Mouse (Mus musculus) fibroblast of lung, adult 2 months (primary cell): ENCODE results near the gene Kmt5a.
"Not testable (repeated sequence)": the region's sequence is repeated elsewhere in the genome, so short reads cannot be mapped to it uniquely, and the experiment has no call there.

Source experiments
- DNase-seq: peaks from one replicate; pipeline ENCODE4 v3.0.0-alpha.2; 2011; ENCODE audit warnings: low read depth

The Kmt5a gene

DNA sequence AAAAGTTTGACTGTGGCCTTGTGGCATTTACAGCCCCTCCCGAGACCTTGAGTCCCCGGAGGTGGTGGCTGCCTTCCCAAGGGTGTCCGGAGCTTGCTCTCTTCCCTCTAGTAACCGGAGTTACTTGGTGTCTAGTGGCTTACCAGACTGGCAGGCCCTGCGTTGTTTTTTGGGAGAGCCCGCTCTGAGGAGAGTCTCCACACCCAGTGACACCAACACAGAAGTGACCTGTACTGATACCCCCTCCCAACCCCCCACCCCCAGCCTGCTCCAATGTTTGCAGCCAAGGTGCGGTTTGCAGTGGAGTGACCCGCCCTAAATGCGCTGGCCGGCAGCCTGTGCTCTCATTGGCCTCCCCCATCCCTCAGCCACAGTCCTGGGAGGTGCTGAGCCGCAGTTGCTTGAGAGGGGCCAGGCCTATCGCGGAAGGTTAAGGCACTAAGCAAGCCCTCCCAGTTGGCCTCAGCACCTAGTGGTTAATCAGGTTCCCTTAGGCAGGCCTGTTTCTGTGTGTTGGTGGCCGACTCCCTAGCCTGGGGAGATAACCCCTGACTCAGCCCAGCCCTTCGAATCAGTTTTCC is 6.7 kb downstream of the Kmt5a start:
- DNase-seq: peak; percentile 88

GRCm38 (mm10) chr5:124449494-124449893 is 9.8 kb downstream of the Kmt5a start:
- no peak for DNase-seq

GRCm38 (mm10) chr5:124450051-124450450 is 10.3 kb downstream of the Kmt5a start:
- no peak for DNase-seq

- DNase-seq: no peak
Measured at GRCm38 (mm10) chr5:124450641-124451340, 11.1 kb downstream of the Kmt5a start.

- DNase-seq: no peak
Measured at GRCm38 (mm10) chr5:124452494-124453228, 12.9 kb downstream of the Kmt5a start.

DNA sequence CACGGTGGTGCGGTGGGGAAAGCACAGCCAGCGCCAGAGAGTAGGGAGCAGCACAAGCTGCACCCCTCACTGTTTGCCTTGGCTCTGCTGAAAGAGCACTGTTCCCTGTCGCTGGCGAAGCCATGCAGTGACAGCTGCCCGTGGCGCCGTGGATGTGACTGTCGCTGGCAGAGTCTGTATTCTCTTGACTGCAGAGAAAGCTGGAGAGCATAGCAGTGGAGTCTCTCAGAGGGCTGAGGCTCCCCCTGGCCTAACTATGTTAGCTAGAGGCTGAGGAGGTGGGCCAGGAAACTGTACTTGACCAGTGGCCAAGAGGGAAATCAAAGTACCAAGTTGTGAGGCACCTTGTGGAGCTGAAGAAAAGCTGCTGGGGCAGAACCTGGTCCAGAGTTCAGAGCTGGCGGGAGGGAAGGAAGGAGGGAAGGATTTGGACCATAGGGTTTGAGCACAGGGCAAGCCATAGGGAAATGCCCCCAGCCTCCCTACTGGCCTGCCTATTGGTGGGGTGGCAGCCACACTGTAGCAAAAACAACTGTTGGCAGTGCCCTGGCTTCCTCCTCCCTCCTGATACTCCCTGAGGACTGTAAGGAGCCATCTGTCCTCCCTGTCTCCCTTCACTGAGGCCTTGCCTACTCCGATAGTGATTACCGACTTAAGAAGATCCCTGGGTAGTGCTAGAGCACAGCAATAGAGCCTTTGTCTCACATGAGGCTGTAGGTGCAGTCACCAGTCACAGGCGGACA is 13.8 kb downstream of the Kmt5a start:
- DNase-seq: no peak

DNA sequence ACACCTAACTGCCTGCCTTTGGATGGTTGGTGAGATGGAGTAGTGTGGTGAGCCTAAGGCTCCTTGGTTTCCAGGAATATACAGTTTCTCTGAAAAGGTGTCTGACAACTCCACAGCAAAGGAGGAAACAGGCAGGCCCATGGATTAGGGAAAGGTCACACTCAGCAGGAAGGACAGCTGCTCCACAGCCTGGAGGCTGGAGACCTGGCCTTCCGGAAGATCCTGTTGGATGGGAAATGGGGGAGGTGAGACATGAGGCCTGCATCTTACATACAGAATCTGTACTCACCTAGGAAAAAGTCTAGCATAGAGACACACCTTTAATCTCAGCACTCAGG is 14.3 kb downstream of the Kmt5a start:
- DNase-seq: no peak

GRCm38 (mm10) chr5:124456762-124457161 is 17.0 kb downstream of the Kmt5a start:
- DNase-seq: no peak

DNA sequence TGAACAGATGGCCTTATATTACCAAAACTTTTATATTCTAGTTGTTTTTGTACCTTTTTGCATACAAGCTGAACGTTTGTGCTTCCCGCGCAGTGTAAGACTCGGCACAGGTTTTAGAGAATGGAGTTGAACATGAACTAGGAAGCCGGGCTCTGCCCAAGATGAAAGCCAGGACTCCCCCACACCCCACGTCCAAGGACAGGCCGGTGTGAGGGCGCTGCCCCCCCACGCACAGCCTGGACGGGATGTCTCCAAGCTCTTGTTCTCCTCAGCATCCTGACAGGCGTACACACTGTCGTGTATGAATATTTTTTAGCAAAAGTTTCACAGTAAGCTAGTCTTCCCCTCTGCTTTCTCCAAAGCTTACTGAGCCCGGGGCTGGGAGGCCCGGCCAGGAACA is 21.2 kb downstream of the Kmt5a start:
- not testable (repeated sequence) for DNase-seq

DNA sequence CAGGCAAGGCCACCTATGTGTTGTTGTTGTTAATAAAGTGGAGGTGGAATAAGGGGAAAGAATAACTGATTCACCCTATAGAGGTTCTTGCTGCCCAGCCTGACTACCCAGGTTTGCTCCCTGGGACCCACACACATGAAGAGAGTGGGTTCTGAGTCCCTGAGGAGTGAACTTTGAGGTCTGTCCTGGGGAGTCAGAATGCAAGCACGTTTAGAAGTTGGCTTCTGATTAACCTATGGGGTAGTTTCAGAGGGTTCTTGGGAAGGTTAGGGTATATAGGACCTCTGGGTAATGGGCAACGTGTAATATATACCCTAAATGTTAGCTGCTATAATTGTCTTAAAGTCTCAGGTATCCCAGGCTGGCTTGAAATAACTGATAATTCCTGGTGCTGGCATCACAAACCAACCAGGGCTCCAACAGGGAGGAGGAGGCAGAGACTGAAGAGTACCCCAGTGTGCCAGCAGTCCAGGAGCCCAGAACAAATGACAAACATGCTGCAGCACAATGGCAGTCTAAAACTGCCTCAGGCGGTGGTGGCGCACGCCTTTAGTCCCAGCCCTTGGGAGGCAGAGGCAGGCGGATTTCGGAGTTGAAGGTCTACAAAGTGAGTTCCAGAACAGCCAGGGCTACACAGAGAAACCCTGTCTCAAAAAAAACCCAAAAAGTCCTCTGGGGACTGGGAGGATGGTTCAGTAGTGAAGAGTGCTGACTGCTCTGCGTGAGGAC is 22.7 kb downstream of the Kmt5a start:
- DNase-seq: no peak

DNA sequence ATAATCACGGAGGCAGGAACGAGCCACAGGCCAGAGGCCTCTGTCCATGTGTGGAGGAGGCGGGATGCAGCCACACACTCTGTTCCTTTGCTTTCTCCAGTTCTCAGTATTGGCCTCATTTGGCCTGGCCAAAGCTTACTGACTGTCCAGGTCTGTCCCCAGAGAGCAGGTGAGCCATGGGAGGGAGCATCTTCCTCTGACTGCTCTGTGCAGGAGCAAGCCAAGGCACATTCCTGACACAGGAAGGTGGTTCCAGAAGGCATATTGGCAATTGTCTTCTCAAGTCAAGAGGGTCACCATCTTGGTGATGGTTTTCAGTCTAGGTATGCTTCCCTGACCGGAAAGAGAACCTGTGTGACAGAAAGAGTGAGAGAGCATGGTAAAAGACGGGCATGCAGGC is 23.7 kb downstream of the Kmt5a start:
- DNase-seq: no peak

DNA sequence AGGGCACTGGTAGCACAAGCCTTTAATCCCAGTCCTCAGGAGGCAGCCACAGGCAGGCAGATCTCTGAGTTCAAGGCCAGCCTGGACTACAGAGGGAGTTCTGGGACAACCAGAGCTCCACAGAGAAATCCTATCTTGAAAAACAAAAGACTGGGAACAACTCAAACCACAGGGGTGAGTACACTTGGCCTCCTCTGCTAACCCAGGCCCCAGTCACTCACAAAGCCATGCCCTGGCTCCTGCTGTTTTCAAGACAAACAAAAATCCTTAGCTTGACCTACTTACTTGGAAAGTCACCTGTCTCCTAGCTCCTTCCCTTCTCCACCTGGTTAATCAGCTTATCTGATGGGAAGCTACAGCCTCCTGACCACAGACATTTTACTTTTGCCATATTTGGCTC is 25.2 kb downstream of the Kmt5a start:
- DNase-seq: no peak

DNA sequence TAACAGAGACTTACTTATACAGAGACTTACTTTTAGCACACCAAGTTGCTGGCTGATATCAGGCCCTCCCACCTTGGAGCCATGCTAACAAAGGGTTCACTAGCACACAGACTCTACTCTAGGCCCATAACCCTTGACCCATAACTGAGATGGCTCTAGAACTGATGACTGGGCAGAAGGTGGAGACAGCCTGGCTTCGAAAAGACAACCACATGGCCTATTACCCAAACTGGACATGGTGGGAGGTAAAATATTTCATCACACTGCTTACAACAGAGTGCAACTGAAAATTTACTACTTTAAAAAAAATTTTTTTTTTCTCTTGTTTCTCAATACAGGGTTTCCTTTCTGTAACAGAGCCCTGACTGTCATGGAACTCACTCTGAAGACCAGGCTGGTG is 28.0 kb downstream of the Kmt5a start:
- DNase-seq: no peak

GRCm38 (mm10) chr5:124468365-124468764 is 28.6 kb downstream of the Kmt5a start:
- no peak for DNase-seq

DNA sequence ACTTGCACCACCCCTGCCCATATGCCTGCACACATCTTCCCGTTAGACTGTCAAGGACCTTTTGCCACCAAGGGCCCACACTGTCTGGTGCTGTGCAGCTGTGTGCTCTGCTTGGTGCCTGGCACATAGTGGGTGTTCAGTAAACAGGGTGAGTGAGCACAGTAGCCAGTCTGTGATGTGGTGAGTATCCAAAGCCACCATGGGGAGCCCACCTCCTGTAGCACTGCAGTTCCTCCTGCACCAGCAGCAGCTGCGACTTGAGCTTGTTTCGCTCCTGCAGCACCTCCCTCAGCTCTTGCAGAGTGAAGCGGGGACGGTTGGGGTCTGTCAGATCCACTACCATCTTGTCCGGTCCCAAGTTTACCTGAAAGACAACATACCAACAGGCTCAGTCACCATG is 29.8 kb downstream of the Kmt5a start:
- DNase-seq: no peak

GRCm38 (mm10) chr5:124470591-124471171 is 31.0 kb downstream of the Kmt5a start:
- no peak for DNase-seq

GRCm38 (mm10) chr5:124478873-124479204 is 39.1 kb downstream of the Kmt5a start:
- DNase-seq: no peak

DNA sequence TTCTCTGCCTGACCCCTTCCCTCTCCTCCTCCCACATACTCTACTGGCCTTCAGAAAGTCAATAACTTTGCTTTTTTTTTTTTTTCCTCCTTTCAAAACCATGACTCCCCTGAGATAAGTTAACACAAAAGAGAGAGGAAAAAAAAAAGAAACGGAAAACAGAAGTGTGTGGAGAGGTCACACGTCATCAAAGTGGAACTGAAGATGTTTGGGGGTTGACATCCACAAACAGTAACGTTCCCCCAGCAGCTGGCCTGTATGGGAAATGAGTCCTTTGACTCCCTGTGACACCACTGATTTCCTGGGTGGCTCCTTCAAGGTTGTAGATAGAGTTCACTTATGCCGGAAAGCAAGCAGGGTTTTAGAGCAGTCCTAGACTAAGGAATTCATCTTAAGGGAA is 40.4 kb downstream of the Kmt5a start:
- DNase-seq: no peak

GRCm38 (mm10) chr5:124481714-124482113 is 42.0 kb downstream of the Kmt5a start:
- DNase-seq: no peak

- no peak for DNase-seq
Measured at GRCm38 (mm10) chr5:124482436-124482965, 42.8 kb downstream of the Kmt5a start.

DNA sequence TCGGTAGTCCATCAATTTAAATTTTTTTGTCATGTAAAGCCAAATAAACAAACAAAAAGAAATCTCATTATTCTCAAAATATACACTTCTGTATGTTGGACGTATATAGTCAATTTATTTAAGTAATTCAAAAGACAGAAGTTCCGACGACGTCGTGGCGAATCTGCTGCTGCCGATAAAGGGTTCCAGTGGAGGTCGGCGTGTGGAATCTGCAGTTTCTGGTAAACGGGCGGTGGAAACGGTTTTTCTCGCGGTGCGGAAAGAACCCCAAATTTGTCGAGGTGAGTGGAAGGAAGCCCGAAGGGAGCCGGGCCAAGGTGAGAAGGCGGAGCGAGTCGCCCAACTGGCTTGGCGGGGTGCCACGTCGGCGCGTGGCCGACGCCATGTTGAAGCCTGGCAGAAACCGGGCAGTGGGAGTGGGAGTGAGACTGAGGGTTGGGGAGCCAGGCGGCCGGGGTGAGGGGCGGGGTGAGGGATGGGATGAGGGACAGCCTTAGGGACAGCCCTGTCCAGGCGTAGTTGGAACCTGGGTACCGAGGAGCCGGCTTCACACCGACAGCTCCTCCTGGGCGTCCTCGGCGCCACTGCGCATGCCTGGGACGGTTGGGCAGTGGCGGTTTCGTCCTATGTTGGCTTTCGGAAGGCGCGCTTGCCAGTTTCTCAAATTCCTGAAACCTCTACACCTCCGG is 43.4 kb downstream of the Kmt5a start, which contains the start of gene Snrnp35:
Gene Snrnp35 (plus strand): TSS at position 169 of the 689 bp plus-strand sequence.
- DNase-seq: peak; percentile 85
